Mouse (Mus musculus) heart, embryonic 14.5 days (tissue): Measurements from ENCODE around the gene Susd2. TPM values are rescaled to one million over a fixed set of nuclear protein-coding genes. Genes with fewer than 3 reads are reported as not detected.

ENCODE experiments used
- ATAC-seq: fragments of 200-750 bp; cut with Nextera tagmentation; 2 replicates; pipeline ENCODE4 v1.8.0; 2017; ENCODE audit warnings: low read depth, moderate TSS enrichment; ENCODE audit not compliant: insufficient number of reproducible peaks, insufficient read depth, low FRiP score
- H3K27ac ChIP-seq, 2 experiments: fragments of 200-500 bp in 1 of 2; fragments of 300-500 bp in 1 of 2; sonication (generic) in 1 of 2; replicated peaks in 1 of 2; 2 replicates each; pipeline ENCODE4 v1.5.1; 2012 to 2014; ENCODE audit warnings: low read depth in 2 of 2, low read length in 2 of 2, control low read depth in 1 of 2, mild to moderate bottlenecking in 1 of 2, mixed read lengths in 1 of 2; ENCODE audit not compliant: control insufficient read depth in 1 of 2, insufficient read depth in 1 of 2
- H3K27me3 ChIP-seq: fragments of 300-500 bp; sonication (generic); 2 replicates; pipeline ENCODE4 v1.6.1; 2014; ENCODE audit warnings: mild to moderate bottlenecking, low read length, control low read depth; ENCODE audit not compliant: control insufficient read depth, insufficient read depth
- H3K36me3 ChIP-seq: fragments of 300-500 bp; sonication (generic); 2 replicates; pipeline ENCODE4 v1.6.1; 2014; ENCODE audit warnings: mild to moderate bottlenecking, control low read depth, low read length, mixed read lengths; ENCODE audit not compliant: control insufficient read depth, insufficient read depth
- H3K4me1 ChIP-seq, 2 experiments: fragments of 200-500 bp in 1 of 2; fragments of 300-500 bp in 1 of 2; sonication (generic) in 1 of 2; 2 replicates each; pipeline ENCODE4 v1.6.1; 2012 to 2014; ENCODE audit warnings: low read length in 2 of 2, control low read depth in 1 of 2, mixed read lengths in 1 of 2; ENCODE audit not compliant: control insufficient read depth in 2 of 2, insufficient read depth in 2 of 2
- H3K4me2 ChIP-seq: fragments of 300-500 bp; sonication (generic); 2 replicates; pipeline ENCODE4 v1.6.1; 2014; ENCODE audit warnings: mild to moderate bottlenecking, low read length
- H3K4me3 ChIP-seq, 2 experiments: fragments of 200-500 bp in 1 of 2; fragments of 300-500 bp in 1 of 2; sonication (generic) in 1 of 2; 2 replicates each; pipeline ENCODE4 v1.5.1; 2012 to 2014; ENCODE audit warnings: low read length in 2 of 2, mild to moderate bottlenecking in 2 of 2, control low read depth in 1 of 2, low read depth in 1 of 2, moderate library complexity in 1 of 2; ENCODE audit not compliant: control insufficient read depth in 1 of 2, insufficient read depth in 1 of 2
- H3K9ac ChIP-seq: fragments of 300-500 bp; sonication (generic); 2 replicates; pipeline ENCODE4 v1.6.1; 2014; ENCODE audit warnings: mild to moderate bottlenecking, low read length
- H3K9me3 ChIP-seq: fragments of 300-500 bp; sonication (generic); 2 replicates; pipeline ENCODE4 v1.6.1; 2016; ENCODE audit warnings: low read length, control low read depth; ENCODE audit not compliant: control insufficient read depth
- WGBS: fragments of 180-500 bp; shearing (Covaris S2); extraction: QIAGEN DNeasy Blood & Tissue Kit; methylation state at CpG from one replicate; pipeline ENCODE4 v1.1.7; 2014; 5-methylcytosine and 5-hydroxymethylcytosine counted together
- polyA plus RNA-seq: library from polyadenylated mRNA; unstranded; fragments of >200 nt; fragmentation: Nextera tagmentation; extraction: Ambion mirVana; gene quantifications from 2 replicates; pipeline ENCODE4 v1.2.1, GENCODE M21; 2014

Gene Susd2
- polyA plus RNA-seq, 1 experiment from 2014 or later = 13.3 TPM

DNA sequence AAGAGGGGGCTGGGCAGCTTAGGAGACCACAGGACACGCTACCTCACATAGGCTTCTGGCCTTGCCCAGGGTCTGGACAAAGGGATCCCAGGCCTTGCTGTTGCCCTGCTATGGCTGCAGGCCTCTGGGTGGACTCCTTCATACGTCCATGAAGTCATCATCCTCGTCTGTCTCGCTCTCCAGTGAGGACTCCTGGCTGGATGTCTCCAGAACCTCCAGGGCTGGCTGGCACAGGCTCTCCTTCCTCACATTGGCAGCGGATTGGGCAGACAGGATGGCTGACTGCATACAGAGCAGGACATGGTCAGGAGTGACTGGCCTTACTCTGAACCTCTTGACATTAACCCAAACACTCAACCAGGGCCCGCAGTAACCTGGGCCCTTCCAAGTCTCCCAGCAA is 2.6 kb upstream of the Susd2 start:
- Histone ChIP-seq H3K4me2 (no peak overlapping the region), H3K9ac (0 out of 2 replicates have a peak overlapping the region, but pooled peaks have one; percentile 17), H3K27ac (peak overlapping the region; percentile 89 to 93; a peak in 3 of 4 replicates), H3K4me1 (peaks cover 23 to 32% of the 10 kb centered on the region in 2 experiments), H3K36me3 (peaks cover 54% of the 10 kb centered on the region), H3K4me3 (no peak overlapping the region), H3K27me3 (no peaks in the 10 kb centered on the region), H3K9me3 (no peaks in the 10 kb centered on the region)
- 89% methylated on average over 6 of the region's 6 CpGs for WGBS
- no peak for ATAC-seq

DNA sequence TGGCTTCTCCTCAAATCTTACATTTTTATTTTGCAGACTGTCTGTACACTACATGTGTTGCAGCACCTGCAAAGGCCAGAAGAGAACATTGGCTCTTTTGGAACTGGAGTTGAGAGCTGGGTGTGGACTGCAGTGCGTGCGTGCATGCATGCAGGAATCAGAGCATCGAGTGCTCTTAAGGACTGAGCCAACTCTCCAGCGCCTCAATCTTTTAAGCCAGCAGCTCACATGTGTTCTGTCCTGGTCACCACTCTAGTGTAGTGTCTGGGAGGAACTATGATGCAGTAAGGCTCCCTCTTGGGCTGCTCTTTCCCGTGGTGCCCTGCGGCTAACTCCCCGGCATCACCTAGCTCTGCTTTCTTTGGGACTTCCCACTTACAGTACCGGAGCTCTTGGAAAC is 1.8 kb upstream of the Susd2 start:
- no peak overlapping the region for H3K4me3 ChIP-seq
- no peak overlapping the region for H3K9ac ChIP-seq
- WGBS = 91% methylated on average over 8 of the region's 8 CpGs
- ATAC-seq = no peak
- peaks cover 46% of the 10 kb centered on the region for H3K36me3 ChIP-seq
- H3K27ac ChIP-seq = no peak overlapping the region
- no peak overlapping the region for H3K4me2 ChIP-seq
- no peaks in the 10 kb centered on the region for H3K9me3 ChIP-seq
- peaks cover 23 to 32% of the 10 kb centered on the region in 2 experiments for H3K4me1 ChIP-seq
- H3K27me3 ChIP-seq = no peaks in the 10 kb centered on the region

DNA sequence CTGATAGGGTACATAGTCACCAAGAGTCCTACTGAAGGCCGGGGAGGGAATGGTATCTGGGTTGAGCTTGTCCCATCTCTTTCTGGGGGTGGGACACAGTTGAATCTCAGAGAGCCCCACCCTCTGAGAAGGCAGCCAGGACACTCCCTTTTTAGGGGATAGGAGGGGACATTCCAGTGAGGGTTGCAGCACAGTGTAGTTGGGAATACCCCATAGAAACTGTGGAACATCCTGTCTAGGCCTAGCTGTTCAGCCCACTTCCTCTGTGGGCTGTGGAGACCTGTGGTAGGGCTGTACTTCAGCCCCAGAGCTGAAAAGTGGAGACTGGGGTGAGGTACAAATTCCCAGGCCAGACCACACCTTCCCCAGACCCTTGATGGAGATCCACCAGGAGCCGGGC is 917 bp downstream of the Susd2 start:
- Histone ChIP-seq H3K9me3 (no peaks in the 10 kb centered on the region), H3K36me3 (peaks cover 19% of the 10 kb centered on the region), H3K27me3 (no peaks in the 10 kb centered on the region), H3K4me2 (peak overlapping the region; percentile 45; the same call in 1 of the 2 replicates), H3K4me1 (peaks cover 19 to 30% of the 10 kb centered on the region in 2 experiments), H3K9ac (peak overlapping the region; percentile 49; the same call in 1 of the 2 replicates), H3K27ac (0 out of 4 replicates have a peak overlapping the region, but pooled peaks of 1 of the 2 experiments have one; percentile 33), H3K4me3 (no peak overlapping the region)
- no peak for ATAC-seq
- WGBS = 87% methylated on average over 2 of the region's 2 CpGs

DNA sequence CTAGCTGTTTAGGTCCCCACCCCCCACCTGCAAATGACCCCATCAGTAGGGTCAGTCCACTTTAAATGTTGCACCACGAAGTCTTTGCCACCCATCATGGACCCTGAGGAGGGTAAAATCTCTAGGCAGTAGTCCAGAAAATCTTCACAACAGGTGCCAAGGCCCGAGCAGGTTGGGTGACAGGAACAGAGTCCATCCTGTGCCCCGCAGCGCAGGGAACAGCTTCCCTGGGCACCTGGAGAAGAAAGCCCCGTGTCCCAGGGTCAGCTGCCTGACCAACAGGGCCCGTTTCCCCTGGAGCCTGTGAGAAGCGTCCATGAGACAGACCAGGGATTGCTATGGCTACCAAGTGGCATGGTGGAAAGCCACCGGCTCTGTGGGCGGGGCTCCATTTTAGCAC is 1.4 kb downstream of the Susd2 start:
- no peak overlapping the region for H3K9ac ChIP-seq
- no peak overlapping the region for H3K4me3 ChIP-seq
- H3K36me3 ChIP-seq = peaks cover 17% of the 10 kb centered on the region
- H3K4me1 ChIP-seq = peaks cover 15 to 25% of the 10 kb centered on the region in 2 experiments
- no peak overlapping the region for H3K4me2 ChIP-seq
- H3K27ac ChIP-seq = no peak overlapping the region
- ATAC-seq = no peak
- H3K9me3 ChIP-seq = no peaks in the 10 kb centered on the region
- WGBS = 74% methylated on average over 9 of the region's 9 CpGs
- H3K27me3 ChIP-seq = no peaks in the 10 kb centered on the region

DNA sequence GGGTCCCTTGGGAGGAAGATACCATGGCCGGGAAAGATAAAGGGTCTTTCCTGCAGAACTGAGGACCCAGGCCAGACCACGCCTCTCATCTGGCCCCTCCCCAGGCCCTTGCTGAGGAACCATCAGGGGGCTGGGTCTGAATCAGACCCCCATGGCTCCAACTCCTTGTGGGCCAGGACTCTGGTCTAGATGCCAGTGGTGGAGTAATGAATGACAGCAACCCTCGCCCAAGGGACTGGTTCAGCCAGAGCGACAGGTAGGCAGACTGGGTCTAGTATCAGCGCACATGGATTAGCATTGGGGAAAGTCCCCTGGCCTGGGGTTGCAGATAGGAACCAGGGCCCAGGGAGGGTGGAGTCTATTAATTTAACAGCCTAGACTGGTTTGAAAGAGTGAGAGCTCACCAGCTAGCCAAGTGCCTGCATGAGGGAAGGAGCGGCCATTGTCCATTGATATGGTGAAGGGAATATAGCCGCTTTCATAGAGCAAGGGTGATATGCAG is 2.0 kb downstream of the Susd2 start:
- Histone ChIP-seq H3K27me3 (no peaks in the 10 kb centered on the region), H3K9me3 (no peaks in the 10 kb centered on the region), H3K9ac (no peak overlapping the region), H3K27ac (no peak overlapping the region), H3K4me3 (no peak overlapping the region), H3K4me2 (no peak overlapping the region), H3K36me3 (peaks cover 17% of the 10 kb centered on the region), H3K4me1 (peaks cover 9 to 19% of the 10 kb centered on the region in 2 experiments)
- 86% methylated on average over 7 of the region's 7 CpGs for WGBS
- no peak for ATAC-seq

DNA sequence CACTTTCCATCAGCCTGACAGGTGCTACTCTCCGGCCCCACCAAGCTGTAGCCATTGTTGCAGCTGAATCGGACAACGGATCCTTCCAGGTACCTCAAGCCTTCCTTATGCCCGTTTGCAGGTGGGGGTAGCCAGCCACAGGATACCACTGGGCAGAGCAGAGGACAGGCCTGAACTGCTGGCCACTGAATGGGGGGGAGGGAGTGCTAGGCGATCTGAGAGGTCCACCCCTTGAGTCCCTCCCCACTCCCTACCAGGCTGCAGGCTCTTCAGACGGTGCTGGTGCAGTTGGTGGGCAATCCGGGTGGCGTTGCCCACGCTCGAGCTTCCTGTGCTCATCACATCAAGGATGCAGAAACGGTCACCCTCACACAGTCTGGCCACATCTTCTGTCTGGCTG is 6.1 kb downstream of the Susd2 start:
- no peak for ATAC-seq
- Histone ChIP-seq H3K4me2 (no peak overlapping the region), H3K9me3 (no peaks in the 10 kb centered on the region), H3K9ac (no peak overlapping the region), H3K4me3 (no peak overlapping the region), H3K4me1 (peaks cover 0 to 1% of the 10 kb centered on the region in 2 experiments; a peak in 1 of 4 replicates), H3K27me3 (no peaks in the 10 kb centered on the region), H3K36me3 (no peaks in the 10 kb centered on the region), H3K27ac (no peak overlapping the region)
- 78% methylated on average over 11 of the region's 11 CpGs for WGBS

DNA sequence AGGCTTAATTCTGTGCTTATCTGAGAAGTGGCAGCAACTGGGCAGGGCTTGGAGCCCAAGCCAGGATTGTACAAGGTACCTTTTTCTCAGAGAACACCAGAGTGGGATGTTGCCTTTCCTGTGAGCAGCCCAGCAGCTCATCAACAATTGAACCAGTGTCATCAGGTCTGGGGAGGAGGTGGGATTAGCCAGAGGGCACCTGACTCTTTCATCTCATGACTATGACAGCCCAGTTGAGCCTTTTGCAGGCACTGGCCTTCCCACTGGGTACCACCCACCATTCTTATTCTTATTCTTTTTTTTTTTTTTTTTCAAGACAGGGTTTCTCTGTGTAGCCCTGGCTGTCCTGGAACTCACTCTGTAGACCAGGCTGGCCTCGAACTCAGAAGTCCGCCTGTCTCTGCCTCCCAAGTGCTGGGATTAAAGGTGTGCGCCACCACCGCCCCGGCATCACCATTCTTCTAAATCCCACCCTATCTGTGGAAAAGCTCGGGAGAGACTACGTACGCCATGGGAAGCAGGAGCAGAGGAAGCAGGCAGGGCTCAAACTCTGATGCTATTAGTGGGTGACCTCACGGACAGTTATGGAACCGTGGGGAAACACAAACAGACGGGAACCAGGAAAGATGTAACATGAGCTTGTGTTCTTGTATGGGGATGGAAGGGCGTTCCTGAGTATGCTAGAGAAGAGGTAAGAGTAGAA is 7.6 kb downstream of the Susd2 start:
- Histone ChIP-seq H3K36me3 (no peaks in the 10 kb centered on the region), H3K4me2 (no peak overlapping the region), H3K4me3 (no peak overlapping the region), H3K9ac (no peak overlapping the region), H3K4me1 (peaks cover 0 to 2% of the 10 kb centered on the region in 2 experiments; a peak in 1 of 4 replicates), H3K9me3 (no peaks in the 10 kb centered on the region), H3K27me3 (no peaks in the 10 kb centered on the region), H3K27ac (no peak overlapping the region)
- no peak for ATAC-seq
- 86% methylated on average over 12 of the region's 12 CpGs for WGBS
